Mouse (Mus musculus): ENCODE data around the gene Ndufb2. TPM values are rescaled to one million over a fixed set of nuclear protein-coding genes. Genes with fewer than 3 reads are reported as not detected.
A peak's percentile ranks its signal among the peaks of the same experiment; 100 is the strongest.

Ndufb2 gene
- 253 and 270 TPM in 2 replicates for polyA plus RNA-seq (2016; fragmentation: Nextera tagmentation; extraction: Ambion mirVana)

GRCm38 (mm10) chr6:39592401-39593214, at the start of gene Ndufb2:
Ndufb2 (plus strand) TSS chr6:39592574.
- WGBS, result under 1% methylated on average over 56 of the region's 56 CpGs
- H3K27me3 ChIP-seq (ENCODE audit: poor library complexity, severe bottlenecking), result no peaks in the 10 kb centered on the region

GRCm38 (mm10) chr6:39542631-39543597, 49.5 kb upstream of the Ndufb2 start:
- H3K27me3 ChIP-seq (ENCODE audit: poor library complexity, severe bottlenecking), result no peaks in the 10 kb centered on the region
- WGBS, result 22% methylated on average over 15 of the region's 15 CpGs
- peak; percentile 60 for DNase-seq (ENCODE audit: extremely low spot score, low spot score)
- H3K4me1 ChIP-seq, result peaks cover 78% of the 10 kb centered on the region
- peak overlapping the region; percentile 21; the same call in 1 of the 2 replicates for H3K4me3 ChIP-seq
- H3K36me3 ChIP-seq (replicated peaks), result peaks cover 22% of the 10 kb centered on the region
- H3K9me3 ChIP-seq, result no peaks in the 10 kb centered on the region
- H3K27ac ChIP-seq, result peak overlapping the region; percentile 87

More at GRCm38 (mm10) chr6:39592401-39593214, at the start of gene Ndufb2:
- no peaks in the 10 kb centered on the region for H3K9me3 ChIP-seq
- peak within 1 kb of the TSS; percentile 95 for H3K27ac ChIP-seq
- peaks cover 13% of the 10 kb centered on the region for H3K4me1 ChIP-seq
- DNase-seq (ENCODE audit: extremely low spot score, low spot score), result peak; percentile 97
- peaks cover 35% of the 10 kb centered on the region for H3K36me3 ChIP-seq (replicated peaks)
- H3K4me3 ChIP-seq, result peak within 1 kb of the TSS; percentile 83

- peak overlapping the region; percentile 87 for H3K27ac ChIP-seq
- 29% methylated on average over 15 of the region's 15 CpGs for WGBS
- H3K9me3 ChIP-seq, result no peaks in the 10 kb centered on the region
- DNase-seq (ENCODE audit: extremely low spot score, low spot score), result no peak
- peak overlapping the region; percentile 21; the same call in 1 of the 2 replicates for H3K4me3 ChIP-seq
- no peaks in the 10 kb centered on the region for H3K27me3 ChIP-seq (ENCODE audit: poor library complexity, severe bottlenecking)
- H3K36me3 ChIP-seq (replicated peaks), result peaks cover 32% of the 10 kb centered on the region
- peaks cover 71% of the 10 kb centered on the region for H3K4me1 ChIP-seq
Measured at GRCm38 (mm10) chr6:39543769-39544420, 48.5 kb upstream of the Ndufb2 start.

DNA sequence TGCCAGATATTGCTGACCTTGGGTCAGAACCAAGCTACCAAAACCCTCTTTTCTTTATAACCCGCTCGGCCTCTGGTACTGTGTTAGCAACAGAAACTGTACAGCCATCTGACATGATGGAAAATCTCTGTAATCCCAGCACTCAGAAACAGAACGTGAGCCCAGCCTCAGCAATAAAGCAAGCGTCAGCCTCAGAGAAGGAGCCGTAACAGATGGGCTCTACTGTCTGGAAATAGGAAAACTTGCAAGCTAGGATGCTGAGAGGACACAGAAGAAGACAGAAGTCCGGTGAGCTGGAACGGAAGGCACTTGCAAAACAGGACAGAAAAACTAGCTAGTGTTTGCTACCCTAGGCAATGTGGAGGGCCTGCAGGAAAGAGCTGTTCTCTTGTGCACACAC, 46.9 kb upstream of the Ndufb2 start:
- Histone ChIP-seq H3K4me1 (peaks cover 55% of the 10 kb centered on the region), H3K4me3 (no peak overlapping the region), H3K9me3 (no peaks in the 10 kb centered on the region), H3K27me3 (ENCODE audit: poor library complexity, severe bottlenecking) (no peaks in the 10 kb centered on the region), H3K36me3 (replicated peaks) (peaks cover 36% of the 10 kb centered on the region), H3K27ac (peak overlapping the region; percentile 87)
- no peak for DNase-seq (ENCODE audit: extremely low spot score, low spot score)
- 94% methylated on average over 7 of the region's 7 CpGs for WGBS

DNA sequence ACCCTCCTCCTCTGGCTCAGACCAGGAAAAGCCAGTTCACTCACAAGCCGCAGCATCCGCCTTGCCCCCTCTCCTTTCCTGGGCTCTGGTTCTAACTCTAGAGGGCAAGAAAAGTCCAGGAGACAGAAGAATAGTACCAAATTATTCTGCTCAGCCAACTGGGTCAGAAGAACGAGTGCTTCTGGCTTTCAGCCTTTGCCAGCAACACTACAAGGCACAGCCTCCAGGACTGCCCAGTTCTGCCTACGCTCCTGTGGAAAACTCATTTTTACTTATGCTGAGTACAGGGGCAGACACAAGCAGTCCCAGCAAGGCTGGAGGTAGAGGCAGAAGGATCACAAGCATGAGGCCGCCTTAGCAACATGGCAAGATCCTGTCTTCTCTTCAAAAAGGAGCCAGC, 44.3 kb upstream of the Ndufb2 start:
- Histone ChIP-seq H3K4me1 (peaks cover 46% of the 10 kb centered on the region), H3K36me3 (replicated peaks) (peaks cover 57% of the 10 kb centered on the region), H3K4me3 (no peak overlapping the region), H3K27ac (no peak overlapping the region), H3K27me3 (ENCODE audit: poor library complexity, severe bottlenecking) (no peaks in the 10 kb centered on the region), H3K9me3 (no peaks in the 10 kb centered on the region)
- 85% methylated on average over 5 of the region's 5 CpGs for WGBS
- no peak for DNase-seq (ENCODE audit: extremely low spot score, low spot score)

DNA sequence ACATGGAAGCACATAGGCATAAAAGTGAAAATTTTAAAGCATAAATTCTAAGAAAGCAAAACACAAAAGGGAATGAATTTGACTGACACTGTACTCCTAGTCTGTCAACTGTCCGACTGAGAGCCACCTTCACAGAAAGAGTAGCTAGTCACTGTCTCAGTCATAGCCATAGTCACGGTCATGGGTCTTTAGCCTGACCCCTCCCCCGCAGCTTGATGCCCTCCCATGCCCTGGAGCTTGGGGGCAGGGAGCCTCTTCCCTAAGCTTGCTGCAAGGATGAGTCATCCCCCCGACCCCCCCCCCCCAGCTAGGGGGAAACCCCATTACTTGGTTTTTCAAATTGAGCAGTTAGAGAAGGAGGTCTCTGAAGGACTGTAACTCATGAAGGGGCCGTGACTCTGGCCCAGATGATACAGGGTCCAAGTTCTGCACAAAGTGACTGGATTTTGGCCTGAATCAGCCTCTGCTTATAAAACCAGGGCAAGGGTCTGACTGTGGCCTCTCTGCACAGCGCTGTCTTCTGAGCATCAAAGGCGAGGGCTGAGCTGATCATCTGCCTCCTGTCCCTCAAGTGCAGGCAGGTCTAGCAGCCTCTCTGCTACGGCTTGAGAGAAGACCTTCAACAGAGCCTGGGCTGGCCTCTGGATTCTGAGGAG, 40.3 kb upstream of the Ndufb2 start:
- H3K4me1 ChIP-seq, result peaks cover 42% of the 10 kb centered on the region
- 74% methylated on average over 8 of the region's 8 CpGs for WGBS
- no peak overlapping the region for H3K4me3 ChIP-seq
- peaks cover 62% of the 10 kb centered on the region for H3K36me3 ChIP-seq (replicated peaks)
- no peak for DNase-seq (ENCODE audit: extremely low spot score, low spot score)
- peak overlapping the region; percentile 15; the same call in 1 of the 2 replicates for H3K27ac ChIP-seq
- H3K27me3 ChIP-seq (ENCODE audit: poor library complexity, severe bottlenecking), result no peaks in the 10 kb centered on the region
- no peaks in the 10 kb centered on the region for H3K9me3 ChIP-seq

GRCm38 (mm10) chr6:39554888-39555647, 37.3 kb upstream of the Ndufb2 start:
- 83% methylated on average over 12 of the region's 12 CpGs for WGBS
- H3K27me3 ChIP-seq (ENCODE audit: poor library complexity, severe bottlenecking), result no peaks in the 10 kb centered on the region
- peaks cover 40% of the 10 kb centered on the region for H3K36me3 ChIP-seq (replicated peaks)
- no peak for DNase-seq (ENCODE audit: extremely low spot score, low spot score)
- H3K4me3 ChIP-seq, result peak overlapping the region; percentile 94
- peaks cover 60% of the 10 kb centered on the region for H3K4me1 ChIP-seq
- peak overlapping the region; percentile 100; the same call in 1 of the 2 replicates for H3K27ac ChIP-seq
- no peaks in the 10 kb centered on the region for H3K9me3 ChIP-seq

GRCm38 (mm10) chr6:39555648-39555945, 36.8 kb upstream of the Ndufb2 start:
- Histone ChIP-seq H3K36me3 (replicated peaks) (peaks cover 38% of the 10 kb centered on the region), H3K4me3 (peak overlapping the region; percentile 94), H3K4me1 (peaks cover 60% of the 10 kb centered on the region), H3K27ac (peak overlapping the region; percentile 100; the same call in 1 of the 2 replicates), H3K9me3 (no peaks in the 10 kb centered on the region), H3K27me3 (ENCODE audit: poor library complexity, severe bottlenecking) (no peaks in the 10 kb centered on the region)
- no peak for DNase-seq (ENCODE audit: extremely low spot score, low spot score)
- 88% methylated on average over 2 of the region's 2 CpGs for WGBS

- WGBS, result under 1% methylated on average over 54 of the region's 54 CpGs
- DNase-seq (ENCODE audit: extremely low spot score, low spot score), result peak; percentile 61
- peaks cover 23% of the 10 kb centered on the region for H3K36me3 ChIP-seq (replicated peaks)
- H3K27ac ChIP-seq, result peak overlapping the region; percentile 100
- H3K9me3 ChIP-seq, result no peaks in the 10 kb centered on the region
- peak overlapping the region; percentile 94 for H3K4me3 ChIP-seq
- H3K4me1 ChIP-seq, result peaks cover 58% of the 10 kb centered on the region
- H3K27me3 ChIP-seq (ENCODE audit: poor library complexity, severe bottlenecking), result no peaks in the 10 kb centered on the region
Measured at GRCm38 (mm10) chr6:39556900-39557659, 35.3 kb upstream of the Ndufb2 start.

GRCm38 (mm10) chr6:39557723-39558261, 34.6 kb upstream of the Ndufb2 start, which contains the start of gene Dennd2a:
Dennd2a (minus strand) TSS chr6:39557867.
- under 1% methylated on average over 50 of the region's 50 CpGs for WGBS
- Histone ChIP-seq H3K9me3 (no peaks in the 10 kb centered on the region), H3K27ac (peak within 1 kb of the TSS; percentile 100), H3K27me3 (ENCODE audit: poor library complexity, severe bottlenecking) (no peaks in the 10 kb centered on the region), H3K4me3 (peak within 1 kb of the TSS; percentile 94), H3K4me1 (peaks cover 53% of the 10 kb centered on the region), H3K36me3 (replicated peaks) (peaks cover 18% of the 10 kb centered on the region)
- peak; percentile 95 for DNase-seq (ENCODE audit: extremely low spot score, low spot score)
